Mouse (Mus musculus) lung, postnatal 0 days (tissue): ENCODE results near the gene Zmym4. TPM values are rescaled to one million over a fixed set of nuclear protein-coding genes. Genes with fewer than 3 reads are reported as not detected.
A peak's percentile ranks its signal among the peaks of the same experiment; 100 is the strongest.

Source experiments
- ATAC-seq: fragments of 200-750 bp; cut with Nextera tagmentation; 2 replicates; pipeline ENCODE4 v1.8.0; 2017; ENCODE audit warnings: moderate library complexity
- DNase-seq: peaks from one replicate; pipeline ENCODE4 v3.0.0-alpha.2; 2016; ENCODE audit warnings: low spot score
- H3K27ac ChIP-seq: fragments of 300-500 bp; sonication (generic); 2 replicates; pipeline ENCODE4 v1.5.1; 2014; ENCODE audit warnings: antibody characterized with exemption, mild to moderate bottlenecking, low read length, mixed read lengths
- H3K27me3 ChIP-seq: fragments of 300-500 bp; sonication (generic); replicated peaks from 2 replicates; pipeline ENCODE4 v1.6.1; 2014; ENCODE audit warnings: low read length, mixed read lengths; ENCODE audit not compliant: insufficient read depth
- H3K36me3 ChIP-seq: fragments of 300-500 bp; sonication (generic); 2 replicates; pipeline ENCODE4 v1.6.1; 2014; ENCODE audit warnings: low read length, mixed read lengths; ENCODE audit not compliant: insufficient read depth
- H3K4me1 ChIP-seq: fragments of 300-500 bp; sonication (generic); 2 replicates; pipeline ENCODE4 v1.6.1; 2014; ENCODE audit warnings: antibody characterized with exemption, low read depth, low read length, mixed read lengths; ENCODE audit not compliant: insufficient read depth
- H3K4me2 ChIP-seq: fragments of 300-500 bp; sonication (generic); replicated peaks from 2 replicates; pipeline ENCODE4 v1.6.1; 2014; ENCODE audit warnings: low read depth, mild to moderate bottlenecking, low read length, moderate library complexity, mixed read lengths
- H3K4me3 ChIP-seq: fragments of 300-500 bp; sonication (generic); 2 replicates; pipeline ENCODE4 v1.5.1; 2014; ENCODE audit warnings: low read depth, low read length
- H3K9ac ChIP-seq: fragments of 300-500 bp; sonication (generic); replicated peaks from 2 replicates; pipeline ENCODE4 v1.6.1; 2014; ENCODE audit warnings: low read depth, mild to moderate bottlenecking
- H3K9me3 ChIP-seq: fragments of 300-500 bp; sonication (generic); 2 replicates; pipeline ENCODE4 v1.6.1; 2016; ENCODE audit warnings: low read length, mixed read lengths
- CTCF ChIP-seq: IDR thresholded peaks from 2 replicates; pipeline ENCODE4 v1.5.1; 2016; ENCODE audit warnings: antibody characterized with exemption, mild to moderate bottlenecking
- EP300 ChIP-seq: IDR thresholded peaks from 2 replicates; pipeline ENCODE4 v1.6.1; 2016; ENCODE audit warnings: antibody characterized with exemption, mild to moderate bottlenecking, control low read depth
- WGBS: fragments of 180-500 bp; shearing (Covaris S2); extraction: QIAGEN DNeasy Blood & Tissue Kit; methylation state at CpG from one replicate; pipeline ENCODE4 v1.1.7; 2014; 5-methylcytosine and 5-hydroxymethylcytosine counted together
- polyA plus RNA-seq: library from polyadenylated mRNA; unstranded; fragments of >200 nt; fragmentation: Nextera tagmentation; extraction: Ambion mirVana; gene quantifications from 2 replicates; pipeline ENCODE4 v1.2.1, GENCODE M21; 2015

Zmym4 gene
- polyA plus RNA-seq, 1 experiment from 2014 or later = 8.6 TPM

- H3K4me3 ChIP-seq = no peak overlapping the region
- peak; percentile 93 for TF ChIP-seq CTCF
- TF ChIP-seq EP300 = no peak
- H3K36me3 ChIP-seq = peaks cover 18% of the 10 kb centered on the region
- no peak overlapping the region for H3K4me2 ChIP-seq
- WGBS = 19% methylated on average over 7 of the region's 7 CpGs
- H3K27me3 ChIP-seq = no peaks in the 10 kb centered on the region
- no peaks in the 10 kb centered on the region for H3K9me3 ChIP-seq
- H3K9ac ChIP-seq = no peak overlapping the region
- H3K27ac ChIP-seq = no peak overlapping the region
- ATAC-seq = peak; percentile 35; the same call in 1 of the 2 replicates
- no peaks in the 10 kb centered on the region for H3K4me1 ChIP-seq
- peak; percentile 78 for DNase-seq
Measured at GRCm38 (mm10) chr4:126839873-126840272, 128.1 kb downstream of the Zmym4 start.

DNA sequence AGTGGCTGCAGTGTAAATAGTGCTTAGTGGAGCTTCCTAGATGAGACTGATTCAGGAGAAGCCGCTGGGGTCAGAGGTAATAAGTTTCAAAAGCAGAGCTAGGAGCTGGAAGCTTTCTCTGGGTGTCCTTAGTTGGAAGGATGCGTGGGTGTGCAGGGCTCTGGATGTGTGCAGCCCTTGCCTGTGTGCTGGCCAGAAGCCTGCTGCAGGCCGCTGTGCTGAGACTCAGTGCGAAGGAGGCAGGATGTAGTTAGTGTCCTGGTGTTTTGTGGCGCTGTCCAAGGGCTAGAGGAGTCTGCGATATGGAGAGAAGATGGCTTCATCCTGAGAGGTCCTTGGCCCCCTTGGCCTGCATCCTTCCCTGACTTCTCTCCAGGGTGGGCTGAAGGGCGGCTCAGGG is 129.1 kb downstream of the Zmym4 start:
- Histone ChIP-seq H3K27ac (no peak overlapping the region), H3K4me1 (no peaks in the 10 kb centered on the region), H3K9me3 (no peaks in the 10 kb centered on the region), H3K4me2 (no peak overlapping the region), H3K9ac (no peak overlapping the region), H3K27me3 (no peaks in the 10 kb centered on the region), H3K4me3 (no peak overlapping the region), H3K36me3 (peaks cover 21% of the 10 kb centered on the region)
- TF ChIP-seq CTCF (no peak), EP300 (no peak)
- DNase-seq (no peak), ATAC-seq (no peak)
- 72% methylated on average over 7 of the region's 7 CpGs for WGBS

- Histone ChIP-seq H3K27ac (no peak overlapping the region), H3K36me3 (peaks cover 9% of the 10 kb centered on the region), H3K9ac (no peak overlapping the region), H3K4me1 (no peaks in the 10 kb centered on the region), H3K9me3 (no peaks in the 10 kb centered on the region), H3K27me3 (no peaks in the 10 kb centered on the region), H3K4me3 (no peak overlapping the region), H3K4me2 (no peak overlapping the region)
- no peak for TF ChIP-seq EP300
- TF ChIP-seq CTCF = no peak
- 98% methylated on average over 5 of the region's 5 CpGs for WGBS
- no peak for DNase-seq
- no peak for ATAC-seq
Measured at GRCm38 (mm10) chr4:126831122-126831521, 136.8 kb downstream of the Zmym4 start.

DNA sequence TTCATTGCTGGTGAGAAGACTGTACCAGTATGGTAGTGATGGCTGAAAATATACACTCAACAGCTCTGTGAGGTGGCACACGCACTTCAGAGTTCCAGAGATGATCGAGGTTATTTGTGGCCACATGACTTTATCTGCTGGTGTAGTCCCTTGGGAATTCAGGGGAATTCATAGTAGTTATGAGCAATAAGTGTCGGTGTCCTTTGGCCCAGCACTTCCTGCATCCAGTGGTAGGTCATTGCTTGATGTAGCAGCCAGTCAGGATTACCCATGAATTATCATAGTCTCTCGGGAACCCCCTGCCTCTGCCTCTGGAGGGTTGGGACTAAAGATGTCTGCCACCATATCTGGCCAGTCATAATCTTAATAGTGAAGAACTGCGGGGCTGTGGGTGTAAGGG is 144.0 kb downstream of the Zmym4 start:
- Histone ChIP-seq H3K36me3 (no peaks in the 10 kb centered on the region; the same call in 1 of the 2 replicates), H3K4me2 (no peak overlapping the region), H3K4me3 (no peak overlapping the region), H3K27me3 (no peaks in the 10 kb centered on the region), H3K9me3 (no peaks in the 10 kb centered on the region), H3K9ac (no peak overlapping the region), H3K4me1 (no peaks in the 10 kb centered on the region), H3K27ac (no peak overlapping the region)
- 83% methylated on average over 5 of the region's 5 CpGs for WGBS
- ATAC-seq (no peak), DNase-seq (no peak)
- no peak for TF ChIP-seq CTCF
- no peak for TF ChIP-seq EP300

DNA sequence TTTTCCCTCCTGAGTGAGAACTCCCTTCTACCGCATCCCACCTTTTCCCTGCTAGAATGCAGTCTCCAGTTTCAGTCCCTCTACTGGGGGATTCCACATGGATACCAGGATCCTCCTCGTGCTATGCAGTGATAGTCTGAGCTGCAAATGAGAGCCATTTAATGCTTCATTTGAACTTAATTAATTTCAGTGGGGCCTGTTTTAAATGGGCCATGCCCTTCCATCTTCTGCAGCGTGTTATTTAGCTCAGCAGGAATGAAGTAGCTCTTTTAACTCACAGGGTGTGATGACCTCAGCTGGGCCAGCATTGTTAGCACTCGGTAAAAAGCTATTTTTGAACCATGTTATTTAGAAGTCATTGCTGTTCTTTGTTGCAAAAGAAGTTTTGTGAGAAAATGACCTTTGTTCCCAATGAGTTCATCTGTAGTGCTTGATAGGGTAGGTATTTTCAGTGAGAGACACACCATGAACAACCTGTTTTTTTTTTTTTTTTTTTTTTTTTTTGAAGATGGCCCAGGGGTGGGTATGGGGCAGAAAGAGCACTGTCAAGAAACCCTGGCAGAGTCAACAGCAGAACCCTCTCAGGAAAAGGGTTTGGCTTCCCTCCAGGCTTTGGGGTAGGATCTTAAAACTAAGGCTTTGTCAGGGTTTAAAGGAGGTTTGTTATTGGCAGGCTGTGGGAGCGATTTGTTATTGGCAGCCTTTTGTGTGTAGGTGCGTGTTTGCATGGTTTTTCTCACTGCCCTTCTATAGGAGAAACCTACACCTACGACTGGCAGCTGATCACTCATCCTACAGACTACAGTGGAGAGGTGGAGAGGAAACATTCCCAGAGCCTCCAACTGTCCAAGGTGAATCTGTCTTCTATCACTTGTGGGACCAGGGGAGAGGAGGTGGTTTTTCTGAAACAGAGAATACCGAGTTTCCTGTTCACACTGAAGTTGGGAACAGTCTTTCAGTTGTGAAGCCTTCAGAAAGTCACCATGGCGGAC is 144.7 kb downstream of the Zmym4 start:
- ATAC-seq = no peak
- WGBS = 80% methylated on average over 9 of the region's 9 CpGs
- no peak overlapping the region for H3K9ac ChIP-seq

GRCm38 (mm10) chr4:126814854-126815253 is 153.1 kb downstream of the Zmym4 start:
- H3K4me1 ChIP-seq = no peaks in the 10 kb centered on the region

More for the DNA sequence above, 144.7 kb downstream of the Zmym4 start:
- H3K9me3 ChIP-seq = no peaks in the 10 kb centered on the region
- TF ChIP-seq CTCF = no peak
- no peak for TF ChIP-seq EP300
- H3K27me3 ChIP-seq = no peaks in the 10 kb centered on the region
- H3K4me1 ChIP-seq = no peaks in the 10 kb centered on the region
- H3K27ac ChIP-seq = no peak overlapping the region
- H3K4me3 ChIP-seq = no peak overlapping the region
- no peaks in the 10 kb centered on the region; the same call in 1 of the 2 replicates for H3K36me3 ChIP-seq
- no peak overlapping the region for H3K4me2 ChIP-seq
- no peak for DNase-seq

More at GRCm38 (mm10) chr4:126814854-126815253, 153.1 kb downstream of the Zmym4 start:
- Histone ChIP-seq H3K9me3 (no peaks in the 10 kb centered on the region), H3K4me2 (no peak overlapping the region), H3K27me3 (no peaks in the 10 kb centered on the region), H3K27ac (no peak overlapping the region), H3K36me3 (peaks cover 13% of the 10 kb centered on the region; the same call in 1 of the 2 replicates), H3K4me3 (no peak overlapping the region), H3K9ac (no peak overlapping the region)
- DNase-seq = no peak
- no peak for ATAC-seq
- 68% methylated on average over 5 of the region's 5 CpGs for WGBS
- TF ChIP-seq EP300 (no peak), CTCF (no peak)
